Mouse (Mus musculus) kidney, adult 18-20 months (tissue): ENCODE data around the gene Gm13276.
A peak's percentile ranks its signal among the peaks of the same experiment; 100 is the strongest.
"Not testable (repeated sequence)": the region's sequence is repeated elsewhere in the genome, so short reads cannot be mapped to it uniquely, and the experiment has no call there.

Source experiments
- DNase-seq: peaks from one replicate; pipeline ENCODE4 v3.0.0; 2021

Gm13276 gene

GRCm38 (mm10) chr4:88785409-88785808, at the start of gene Gm13276:
Gm13276 (plus strand) TSS chr4:88785709.
- DNase-seq: not testable (repeated sequence)

DNA sequence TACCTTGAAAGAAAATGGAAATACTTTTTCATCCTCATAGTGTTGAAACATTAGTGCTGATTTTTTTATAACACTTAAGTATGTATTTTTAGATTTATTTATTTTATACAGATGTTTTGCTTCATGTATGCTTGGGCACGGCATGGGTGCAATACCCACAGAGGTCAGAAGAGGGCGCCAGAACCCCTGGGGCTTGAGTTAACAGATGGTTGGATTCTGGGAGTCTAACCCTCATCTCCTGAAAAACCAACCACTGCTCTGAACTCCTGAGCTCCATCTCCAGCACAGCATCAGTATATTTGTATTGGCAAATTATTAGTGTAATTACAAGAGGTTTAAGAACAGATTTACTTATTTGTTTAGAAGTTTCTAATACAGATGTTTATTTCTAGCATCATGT, 47.0 kb upstream of the Gm13276 start:
- peak; percentile 82 for DNase-seq

GRCm38 (mm10) chr4:88739036-88739435, 46.5 kb upstream of the Gm13276 start:
- no peak for DNase-seq

DNA sequence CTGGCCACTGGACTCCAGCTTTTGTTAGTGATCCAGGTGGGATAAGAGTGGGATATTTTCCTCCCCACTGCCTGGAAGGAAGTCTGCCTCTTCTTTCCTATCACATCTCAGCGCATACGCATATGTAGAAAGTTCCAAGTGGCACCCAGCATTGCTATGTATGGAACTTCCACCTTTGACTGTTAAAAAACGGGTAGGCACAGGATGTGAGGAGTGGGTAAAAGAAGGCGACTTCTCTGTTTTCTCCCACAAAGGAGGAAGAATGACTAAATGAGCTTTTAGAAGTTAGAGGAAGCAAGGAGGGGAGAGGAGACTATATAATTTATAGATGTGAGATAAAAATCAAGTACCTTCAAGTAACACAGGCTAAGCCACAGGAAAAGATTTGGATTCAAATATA, 44.1 kb upstream of the Gm13276 start:
- no peak for DNase-seq

DNA sequence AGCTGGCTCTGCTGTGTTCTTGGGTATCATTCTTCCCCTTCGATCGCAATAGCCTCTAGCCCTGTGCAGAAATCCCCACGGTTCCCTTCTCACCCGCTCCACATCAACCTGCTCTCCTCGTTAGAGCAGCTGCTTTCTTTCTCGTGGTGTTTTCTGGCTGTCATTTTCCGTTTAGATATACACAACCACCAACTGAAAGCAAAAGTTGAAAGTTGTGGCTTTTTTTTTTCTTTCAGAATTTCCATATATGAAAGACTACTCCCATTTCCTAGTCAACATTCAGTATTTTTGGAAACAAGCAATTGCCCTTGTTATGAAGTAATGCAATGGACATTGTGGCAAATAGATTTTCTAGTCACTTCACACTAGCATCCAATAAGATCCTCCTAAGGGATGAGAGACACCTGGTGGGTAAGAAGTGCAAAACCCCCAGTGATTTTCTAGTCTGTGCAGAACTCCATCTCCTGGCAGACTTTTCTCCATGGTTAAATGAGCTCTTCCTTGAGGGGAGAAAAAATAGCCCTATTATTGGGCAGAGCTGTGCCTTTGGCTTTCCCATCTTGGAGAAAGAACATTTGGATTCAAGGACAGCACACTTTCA, 42.6 kb upstream of the Gm13276 start:
- DNase-seq: no peak

DNA sequence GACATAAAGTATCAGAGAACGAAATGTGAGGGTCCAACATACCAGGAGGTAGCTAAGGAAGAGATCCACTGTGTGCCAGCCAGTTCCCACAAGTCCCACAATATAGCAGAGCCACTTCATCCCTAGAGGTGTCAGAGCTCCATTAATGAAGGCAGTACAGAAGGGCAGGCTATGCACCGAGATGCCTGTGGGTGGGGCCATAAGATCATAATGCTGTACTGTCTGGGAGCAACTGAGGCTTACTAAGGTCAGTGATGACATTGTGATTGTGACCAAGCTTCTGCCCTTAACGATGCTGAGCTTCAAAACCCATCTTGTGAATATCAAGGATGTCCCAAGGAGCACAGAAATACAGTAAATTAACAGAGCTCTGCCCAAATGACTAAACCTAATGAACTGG, 41.3 kb upstream of the Gm13276 start:
- no peak for DNase-seq

DNA sequence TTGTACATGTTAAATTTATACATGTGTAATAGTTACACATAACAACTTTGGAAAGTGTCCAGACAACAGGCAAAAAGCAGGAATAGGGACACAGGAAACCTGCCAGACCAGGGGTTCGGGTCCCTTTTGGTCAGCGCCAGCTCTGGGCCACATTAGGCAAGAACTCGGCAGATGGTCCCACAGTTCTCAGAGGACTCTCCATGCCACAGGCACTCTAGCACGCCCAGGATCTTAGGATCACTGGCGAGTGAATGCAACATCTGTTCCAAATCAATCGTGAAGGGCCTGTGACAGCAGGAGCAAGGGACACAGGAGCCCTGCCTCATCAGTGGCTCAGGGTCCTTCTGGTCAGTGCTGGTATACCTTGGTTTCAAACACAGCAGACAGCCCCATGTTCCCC, 35.6 kb upstream of the Gm13276 start:
- DNase-seq: no peak

- DNase-seq: peak; percentile 65
These were observed 30.6 kb upstream of the Gm13276 start, which contains the start of gene Gm13271 for GRCm38 (mm10) chr4:88754818-88755340. Gm13271 (plus strand) TSS chr4:88754868.

- peak; percentile 54 for DNase-seq
These were observed 28.7 kb upstream of the Gm13276 start for GRCm38 (mm10) chr4:88756581-88757513.

- peak; percentile 93 for DNase-seq
These were observed 27.9 kb upstream of the Gm13276 start for GRCm38 (mm10) chr4:88757628-88758031.

DNA sequence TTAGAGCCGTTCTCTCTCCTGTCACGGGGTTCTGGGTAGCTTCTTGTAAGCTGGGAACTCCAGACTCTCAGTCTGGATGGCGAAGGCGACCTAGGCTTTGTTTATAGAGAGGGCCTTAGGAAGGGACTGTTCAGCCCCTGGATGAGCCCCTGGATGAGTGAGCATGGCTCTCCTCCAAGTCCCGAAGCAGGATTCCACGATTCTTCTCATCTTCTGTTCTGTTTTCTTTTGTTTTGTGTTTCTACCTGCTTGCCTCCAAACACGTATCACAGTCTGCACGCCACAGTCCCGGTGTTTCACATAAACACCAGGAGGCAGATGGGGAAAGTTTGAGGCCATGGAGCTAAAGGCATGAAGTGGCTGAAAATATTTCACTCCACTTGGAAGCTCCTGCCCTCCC, 26.8 kb upstream of the Gm13276 start:
- not testable (repeated sequence) for DNase-seq

DNA sequence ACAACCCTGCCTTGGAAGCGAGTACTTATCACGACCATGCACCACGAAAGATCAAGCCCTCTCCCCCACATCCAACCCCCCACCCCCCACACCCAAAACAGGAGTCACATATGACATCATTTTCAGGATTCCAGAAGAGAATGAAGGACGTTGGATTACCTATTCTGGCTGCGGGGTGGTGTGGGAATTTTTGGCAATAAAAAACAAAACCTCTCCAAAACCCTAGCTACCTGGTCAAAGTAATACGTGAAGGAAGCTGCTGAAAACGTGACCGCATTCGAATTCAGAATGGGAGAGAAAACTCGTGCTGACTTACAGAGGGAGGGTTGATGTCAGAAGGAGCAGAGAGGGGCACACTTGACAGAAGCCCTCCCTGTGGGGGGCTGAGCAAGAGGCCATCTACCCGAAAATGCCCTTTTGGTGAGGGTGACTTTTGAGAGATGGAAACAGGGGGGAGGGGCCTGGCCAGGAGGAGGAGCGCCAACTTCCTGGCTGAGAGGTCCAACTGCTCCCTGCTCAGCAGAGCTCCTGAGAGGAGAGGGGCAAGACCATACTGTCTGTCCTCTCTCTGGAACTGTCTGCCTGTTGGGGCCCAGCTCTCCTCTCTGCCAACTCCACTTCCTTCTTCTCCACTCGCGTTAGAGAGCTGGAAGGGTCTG, 25.8 kb upstream of the Gm13276 start, which contains the start of gene Gm13283:
Gene Gm13283 (plus strand): TSS at position 510 of the 659 bp plus-strand sequence.
- DNase-seq: peak; percentile 35

DNA sequence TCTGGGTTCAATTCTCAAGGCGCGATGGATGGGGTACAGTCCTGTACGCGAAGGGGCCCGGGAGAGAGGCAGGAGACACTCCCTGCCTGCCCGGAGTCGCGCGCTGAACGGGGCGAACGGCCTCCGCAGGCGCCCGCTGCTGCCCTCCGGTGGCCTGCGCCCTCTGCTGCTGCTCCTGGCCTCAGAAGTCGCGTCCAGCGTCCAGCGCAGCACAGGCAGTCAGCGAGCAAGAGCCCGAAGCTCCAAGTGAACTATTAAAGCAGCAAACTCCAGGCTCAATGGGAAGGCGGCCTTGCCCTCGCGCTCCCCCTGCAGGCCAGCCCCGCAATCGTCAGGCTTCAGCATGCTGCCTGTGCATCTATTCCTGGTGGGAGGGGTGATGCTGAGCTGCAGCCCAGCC, 25.1 kb upstream of the Gm13276 start:
- peak; percentile 81 for DNase-seq

GRCm38 (mm10) chr4:88761776-88762175, 23.7 kb upstream of the Gm13276 start:
- DNase-seq: peak; percentile 48

DNA sequence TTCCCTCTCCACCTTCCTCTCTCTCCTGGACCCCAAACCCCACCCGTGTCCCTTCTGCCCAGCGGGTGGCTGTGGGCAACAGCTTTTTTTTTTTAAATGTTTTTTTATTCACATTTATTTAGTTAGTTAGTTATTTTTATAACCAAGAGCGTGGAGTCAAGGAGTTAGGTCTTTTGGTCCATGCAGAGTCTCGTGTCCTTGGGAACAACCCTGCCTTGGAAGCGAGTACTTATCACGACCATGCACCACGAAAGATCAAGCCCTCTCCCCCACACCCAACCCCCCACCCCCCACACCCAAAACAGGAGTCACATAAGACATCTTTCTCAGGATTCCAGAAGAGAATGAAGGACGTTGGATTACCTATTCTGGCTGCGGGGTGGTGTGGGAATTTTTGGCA, 23.2 kb upstream of the Gm13276 start:
- DNase-seq: peak; percentile 13

- peak; percentile 68 for DNase-seq
These were observed 22.0 kb upstream of the Gm13276 start for GRCm38 (mm10) chr4:88763384-88764018.

GRCm38 (mm10) chr4:88773534-88773933, 12.0 kb upstream of the Gm13276 start, which contains the start of gene Gm13290:
Gm13290 (plus strand) TSS chr4:88773834.
- not testable (repeated sequence) for DNase-seq

GRCm38 (mm10) chr4:88776622-88777021, 8.9 kb upstream of the Gm13276 start, which contains the start of gene Gm13289:
Gm13289 (plus strand) TSS chr4:88776922.
- DNase-seq: not testable (repeated sequence)

GRCm38 (mm10) chr4:88779550-88779949, 6.0 kb upstream of the Gm13276 start, which contains the start of gene Gm13272:
Gm13272 (plus strand) TSS chr4:88779850.
- not testable (repeated sequence) for DNase-seq

GRCm38 (mm10) chr4:88780320-88780719, 5.2 kb upstream of the Gm13276 start:
- not testable (repeated sequence) for DNase-seq

- DNase-seq: not testable (repeated sequence)
These were observed 3.7 kb upstream of the Gm13276 start, which contains the start of gene Ifnz for GRCm38 (mm10) chr4:88781831-88782230. Ifnz (plus strand) TSS chr4:88782131.

DNA sequence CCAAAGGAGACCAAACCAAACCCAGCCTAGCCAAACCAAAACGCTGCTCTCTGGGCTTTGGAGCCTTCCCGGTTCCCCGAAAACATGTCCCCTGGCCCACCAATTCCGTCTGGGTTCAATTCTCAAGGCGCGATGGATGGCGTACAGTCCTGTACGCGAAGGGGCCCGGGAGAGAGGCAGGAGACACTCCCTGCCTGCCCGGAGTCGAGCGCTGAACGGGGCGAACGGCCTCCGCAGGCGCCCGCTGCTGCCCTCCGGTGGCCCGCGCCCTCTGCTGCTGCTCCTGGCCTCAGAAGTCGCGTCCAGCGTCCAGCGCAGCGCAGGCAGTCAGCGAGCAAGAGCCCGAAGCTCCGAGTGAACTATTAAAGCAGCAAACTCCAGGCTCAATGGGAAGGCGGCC, 3.2 kb upstream of the Gm13276 start:
- not testable (repeated sequence) for DNase-seq
